Mouse (Mus musculus) CD8-positive naive resting alpha-beta T cell, adult 57 days (primary cell): ENCODE measurements around the gene Zdhhc24. TPM values are rescaled to one million over a fixed set of nuclear protein-coding genes. Genes with fewer than 3 reads are reported as not detected.

Experiments
- total RNA-seq: library from RNA; stranded (reverse); gene quantifications from one replicate; pipeline ENCODE4 v1.2.4, GENCODE M21; 2023

Gene Zdhhc24
- 5.0 TPM for total RNA-seq

DNA sequence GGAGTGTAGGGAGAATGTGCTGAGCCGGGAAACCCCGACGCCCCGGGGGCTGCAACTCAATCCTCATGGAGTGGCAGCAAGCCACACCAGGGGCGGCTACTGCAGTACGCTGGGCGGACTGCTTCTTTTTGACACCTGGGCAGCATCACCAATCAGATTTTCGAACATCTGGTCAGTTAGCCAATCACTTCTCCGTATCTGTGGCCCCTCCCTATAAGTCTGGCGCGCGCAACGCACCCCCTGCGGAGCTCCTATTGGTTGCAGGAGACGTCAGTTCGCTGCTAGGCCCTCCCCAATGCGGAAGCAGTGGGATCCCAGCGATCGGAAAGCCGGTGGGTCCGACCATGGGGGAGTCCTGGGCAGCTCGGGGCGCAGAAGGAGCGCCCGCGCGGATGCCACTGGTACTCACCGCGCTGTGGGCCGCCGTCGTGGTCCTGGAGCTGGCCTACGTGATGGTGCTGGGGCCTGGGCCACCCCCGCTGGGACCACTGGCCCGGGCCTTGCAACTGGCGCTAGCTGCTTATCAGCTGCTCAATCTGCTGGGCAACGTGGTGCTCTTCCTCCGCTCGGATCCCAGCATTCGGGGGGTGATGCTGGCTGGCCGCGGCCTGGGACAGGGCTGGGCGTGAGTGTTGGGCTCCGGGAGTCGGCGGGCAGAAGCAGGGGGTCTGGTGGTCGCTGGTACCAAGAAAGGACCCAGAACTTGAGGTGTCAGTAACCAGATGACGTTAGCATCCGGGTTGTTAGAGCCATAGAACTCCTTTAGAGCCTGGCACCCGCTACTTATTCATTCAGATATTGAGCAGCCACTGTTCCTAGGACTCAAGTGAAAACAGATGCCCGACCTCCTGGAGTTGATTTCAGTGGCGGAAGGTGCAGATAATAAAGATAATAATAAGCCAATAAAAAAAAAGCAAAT is at the start of gene Zdhhc24:
TSS of gene Zdhhc24 (plus strand) at position 264 of the 919 bp plus-strand sequence.

DNA sequence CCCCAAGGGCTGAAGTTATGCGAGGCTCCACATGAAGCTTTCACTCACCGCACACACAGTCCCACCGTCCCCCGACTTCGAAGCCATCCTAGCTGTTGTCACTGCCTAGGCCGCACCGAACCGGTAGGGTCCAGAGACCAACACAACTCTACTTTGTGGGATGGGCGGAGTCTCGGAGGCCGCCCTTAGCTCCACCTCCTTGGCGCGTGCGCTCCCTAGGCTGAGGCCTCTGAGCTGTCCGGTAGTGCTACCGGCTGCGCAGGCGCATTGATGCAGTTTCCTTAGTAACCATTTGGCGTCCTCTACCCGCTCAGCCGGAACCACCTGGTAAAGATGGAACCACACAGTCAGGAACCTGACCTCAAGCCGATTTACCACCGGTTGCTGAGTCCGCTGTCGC is 39.3 kb upstream of the Zdhhc24 start, which contains the start of the genes Ccs and Ccdc87:
TSS of gene Ccs (minus strand) at position 184 of the 400 bp plus-strand sequence.
TSS of gene Ccdc87 (plus strand) at position 218 of the 400 bp plus-strand sequence.

DNA sequence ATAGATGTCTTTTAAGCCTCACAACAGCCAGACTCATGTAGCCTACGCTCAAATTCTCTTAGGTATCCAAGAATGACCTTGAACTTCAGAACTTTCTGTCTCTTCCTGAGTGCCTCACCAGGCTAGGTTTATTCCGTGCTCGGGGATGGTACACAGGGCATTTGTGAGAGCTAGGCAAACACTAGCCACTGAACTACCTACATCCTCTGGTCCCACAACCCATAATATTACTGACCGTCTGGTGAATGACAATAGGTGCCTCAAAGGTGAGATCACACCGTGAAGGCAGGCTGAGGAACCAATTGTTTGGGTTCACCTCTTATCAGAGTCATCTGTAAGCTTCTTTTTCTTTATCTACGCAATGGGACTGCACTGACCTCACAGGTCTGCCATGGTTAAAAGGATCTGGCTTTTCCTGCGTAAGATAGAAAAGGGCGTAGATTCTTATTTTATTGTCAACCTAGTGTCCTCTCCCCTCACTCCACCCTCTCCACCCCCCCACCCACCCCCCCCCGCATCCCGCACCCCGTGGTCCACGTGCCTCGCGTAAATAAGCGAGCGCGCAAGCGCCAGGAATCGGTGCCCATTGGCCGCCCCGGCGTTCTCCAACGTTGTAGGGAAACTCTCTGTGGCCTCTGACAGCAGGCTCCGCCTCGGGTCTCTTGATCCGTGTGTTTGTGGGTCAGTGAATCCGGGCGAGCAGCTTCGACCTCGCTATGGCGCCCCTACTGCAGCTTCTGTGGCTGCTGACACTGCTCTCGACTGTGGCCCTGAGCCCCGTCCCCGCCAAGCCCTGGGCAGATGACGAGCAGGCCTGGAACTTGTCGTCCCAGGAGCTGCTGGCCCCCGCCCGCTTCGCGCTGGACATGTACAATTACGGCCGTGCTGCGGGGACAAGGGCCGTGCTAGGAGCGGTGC is 23.7 kb upstream of the Zdhhc24 start, which contains the start of gene Ctsf:
TSS of gene Ctsf (plus strand) at position 579 of the 918 bp plus-strand sequence.

DNA sequence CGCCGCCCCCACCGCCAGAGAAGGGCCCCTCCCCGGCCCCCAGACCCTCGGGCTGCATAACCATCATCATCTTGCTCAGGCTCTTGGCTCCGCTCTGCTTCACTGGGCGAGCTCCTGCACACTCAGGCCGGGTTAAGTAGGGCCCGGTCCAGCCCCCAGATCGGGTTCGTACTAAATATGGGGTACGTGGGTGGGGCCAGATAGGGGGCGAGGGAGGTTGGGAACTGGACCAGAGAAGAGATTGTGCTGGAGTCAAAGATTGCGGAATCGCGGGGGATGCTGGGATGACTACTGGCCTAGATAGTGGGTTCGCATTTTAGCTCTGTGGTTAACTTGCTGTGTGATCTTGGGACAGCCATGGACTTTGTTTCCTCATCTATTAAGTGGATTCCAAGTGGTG is 683 bp upstream of the Zdhhc24 start, which contains the start of gene Actn3:
TSS of gene Actn3 (minus strand) at position 125 of the 400 bp plus-strand sequence.

DNA sequence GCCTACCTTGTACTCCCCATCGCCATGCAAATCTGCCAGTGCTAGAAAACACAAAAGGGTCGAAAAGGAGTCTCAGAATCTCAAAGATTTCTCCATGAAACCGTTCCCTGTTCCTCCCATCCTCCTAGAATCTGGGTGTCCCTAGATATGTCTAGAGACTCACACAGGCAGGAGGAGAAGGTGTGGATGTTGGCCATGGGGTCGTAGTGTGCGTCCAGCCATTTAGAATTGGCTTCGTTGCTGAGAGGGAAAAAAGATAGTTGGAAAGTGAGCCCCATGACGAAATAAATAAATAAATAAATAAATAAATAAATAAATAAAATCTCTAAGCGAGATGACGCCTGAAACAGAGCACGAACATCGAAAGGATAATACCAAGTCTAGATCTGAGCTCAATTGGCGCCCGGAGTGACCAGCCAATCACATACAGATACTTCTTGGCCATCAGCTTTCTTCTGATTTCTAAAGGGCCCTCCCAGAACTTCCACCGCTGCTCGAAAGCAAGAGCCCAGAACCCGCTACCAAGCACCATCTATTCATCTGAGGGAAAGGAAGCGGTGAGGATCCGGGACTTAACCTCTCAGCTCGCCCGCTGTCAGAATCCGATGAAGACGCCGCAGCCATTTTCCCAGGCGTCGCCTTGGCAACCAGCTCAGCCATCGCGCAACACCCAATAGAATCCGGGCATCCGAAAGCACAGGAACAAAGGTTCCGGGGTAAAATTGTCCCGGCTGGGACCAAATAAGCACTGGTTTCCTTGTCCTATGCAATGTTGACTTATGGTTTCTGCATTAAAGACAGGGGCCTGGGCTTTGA is 27.7 kb downstream of the Zdhhc24 start, which contains the start of gene Bbs1:
TSS of gene Bbs1 (minus strand) at position 650 of the 816 bp plus-strand sequence.

DNA sequence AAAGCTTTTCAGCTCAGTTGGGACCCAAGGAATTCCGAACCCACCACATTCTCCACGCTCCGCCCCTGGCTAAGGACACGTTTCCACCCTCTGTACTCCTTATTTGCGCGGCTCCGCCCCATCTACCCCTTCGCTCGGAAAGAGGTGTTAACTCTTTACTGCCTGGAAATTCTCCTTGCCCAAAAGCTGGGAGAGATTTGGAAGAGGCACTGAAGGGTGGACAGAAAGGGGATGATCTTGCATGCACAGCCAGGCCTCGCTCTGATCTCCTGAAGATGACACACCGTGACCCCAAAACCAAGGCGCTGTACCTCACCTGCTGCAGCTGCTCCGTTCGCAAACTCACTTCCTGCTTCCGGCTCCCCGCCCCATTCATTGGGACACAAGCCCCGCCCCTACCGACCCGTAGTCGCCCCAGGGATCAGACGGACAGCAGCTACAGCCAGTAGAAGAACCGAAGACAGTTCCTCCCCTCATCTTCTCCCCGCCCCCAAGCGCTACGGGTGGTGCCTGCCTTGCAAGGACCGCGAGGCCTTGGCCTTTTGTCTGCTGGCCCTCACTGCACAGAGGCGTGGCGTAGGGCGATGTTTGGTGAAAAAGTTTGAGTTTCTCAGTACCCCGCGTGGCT is 49.5 kb downstream of the Zdhhc24 start, which contains the start of gene Dpp3:
TSS of gene Dpp3 (minus strand) at position 384 of the 628 bp plus-strand sequence.

Other genes with a start within 250 kb of the Zdhhc24 start
- not detected for gene Gm960, start 180.0 kb upstream of the Zdhhc24 start, total RNA-seq
- not detected for gene Sptbn2, start 167.5 kb upstream of the Zdhhc24 start, total RNA-seq
- gene Rbm4b, start 122.2 kb upstream of the Zdhhc24 start, total RNA-seq = 22.8 TPM
- gene Rbm4, start 84.8 kb upstream of the Zdhhc24 start, total RNA-seq = 80.8 TPM
- gene Gm21992, start 67.1 kb upstream of the Zdhhc24 start, total RNA-seq = 35.5 TPM
- 76.2 TPM for gene Rbm14, start 67.0 kb upstream of the Zdhhc24 start, total RNA-seq
- gene Ccs, start 39.3 kb upstream of the Zdhhc24 start, total RNA-seq = 45.2 TPM
- gene Ccdc87, start 39.3 kb upstream of the Zdhhc24 start, total RNA-seq = not detected
- gene Ctsf, start 23.5 kb upstream of the Zdhhc24 start, total RNA-seq = 3.5 TPM
- 0.21 TPM for gene Actn3, start 759 bp upstream of the Zdhhc24 start, total RNA-seq
- 2.1 TPM for gene Bbs1, start 28.0 kb downstream of the Zdhhc24 start, total RNA-seq
- gene Dpp3, start 49.6 kb downstream of the Zdhhc24 start, total RNA-seq = 66.5 TPM
- 1.2 TPM for gene Peli3, start 64.5 kb downstream of the Zdhhc24 start, total RNA-seq
- 27.2 TPM for gene Mrpl11, start 83.5 kb downstream of the Zdhhc24 start, total RNA-seq
- gene Npas4, start 111.6 kb downstream of the Zdhhc24 start, total RNA-seq = 1.6 TPM
- 4.4 TPM for gene Slc29a2, start 145.2 kb downstream of the Zdhhc24 start, total RNA-seq
- 4.3 TPM for gene B4gat1, start 160.2 kb downstream of the Zdhhc24 start, total RNA-seq
- 1.2 TPM for gene AC124502.3, start 160.2 kb downstream of the Zdhhc24 start, total RNA-seq
- gene Brms1, start 162.7 kb downstream of the Zdhhc24 start, total RNA-seq = 60.1 TPM
- gene Rin1, start 171.8 kb downstream of the Zdhhc24 start, total RNA-seq = 4.6 TPM
- gene Cd248, start 189.4 kb downstream of the Zdhhc24 start, total RNA-seq = not detected
- gene Tmem151a, start 206.9 kb downstream of the Zdhhc24 start, total RNA-seq = not detected
- gene Yif1a, start 209.9 kb downstream of the Zdhhc24 start, total RNA-seq = 26.5 TPM
- 0.92 TPM for gene Cnih2, start 219.9 kb downstream of the Zdhhc24 start, total RNA-seq
- 90.0 TPM for gene Rab1b, start 228.4 kb downstream of the Zdhhc24 start, total RNA-seq
- 27.5 TPM for gene Klc2, start 239.9 kb downstream of the Zdhhc24 start, total RNA-seq